Mouse (Mus musculus): ENCODE data around the gene Prrg2. TPM values are rescaled to one million over a fixed set of nuclear protein-coding genes. Genes with fewer than 3 reads are reported as not detected.
"Not testable (repeated sequence)": the region's sequence is repeated elsewhere in the genome, so short reads cannot be mapped to it uniquely, and the experiment has no call there.

Prrg2 gene
- total RNA-seq, 2 experiments from 2014 or later, result 6.6 to 7.1 TPM

DNA sequence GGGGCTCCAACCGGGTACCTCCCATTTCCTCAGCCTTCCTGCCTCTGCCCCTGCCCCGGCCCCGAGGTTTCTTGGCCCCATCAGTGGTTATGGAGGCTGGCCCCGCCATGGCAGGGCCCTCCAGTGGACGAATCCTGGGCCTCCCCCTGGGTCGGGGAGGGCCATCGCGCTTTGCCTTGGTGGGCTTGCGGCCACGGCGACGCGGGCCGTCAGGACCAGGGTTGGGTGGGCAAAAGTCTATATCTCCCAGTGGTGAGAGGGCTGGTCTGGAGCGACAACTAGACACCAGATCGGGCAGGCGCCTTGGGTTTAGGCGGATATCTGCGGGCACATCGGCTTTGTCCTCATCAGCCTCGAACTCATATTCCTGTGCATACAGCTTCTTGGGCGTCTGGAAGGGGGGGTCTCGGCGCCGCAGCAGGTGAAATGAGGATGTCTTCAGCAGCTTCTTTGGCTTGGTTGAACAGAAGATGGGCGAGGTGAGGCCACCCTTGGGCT, 15.6 kb downstream of the Prrg2 start:
- intact Hi-C loops (cut with DNase I), result no loop called here
- no peak for DNase-seq (ENCODE audit: low spot score in 2 of 2)

DNA sequence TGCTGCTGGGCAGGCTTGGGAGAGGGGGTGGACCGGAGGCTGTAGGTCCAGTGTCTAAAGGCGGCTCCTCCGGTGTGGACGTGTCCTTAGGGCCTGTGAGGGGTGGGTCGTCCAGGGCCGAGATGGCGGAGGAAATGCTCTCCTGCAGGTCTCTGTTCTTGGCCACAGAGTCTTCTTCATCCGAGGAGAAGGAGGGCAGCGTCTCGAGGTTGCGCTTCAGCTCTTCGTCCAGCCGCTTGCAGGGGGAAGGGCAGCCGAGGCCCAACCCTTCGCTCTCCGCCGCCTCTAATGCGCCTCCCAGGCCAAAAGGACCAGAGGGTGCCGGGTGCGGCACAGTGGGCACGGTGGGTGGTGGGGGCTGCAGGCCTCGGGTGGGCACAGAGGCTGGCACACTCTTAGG, 16.7 kb downstream of the Prrg2 start:
- DNase-seq (ENCODE audit: low spot score in 2 of 2), result no peak
- intact Hi-C loops (cut with DNase I), result no loop called here

DNA sequence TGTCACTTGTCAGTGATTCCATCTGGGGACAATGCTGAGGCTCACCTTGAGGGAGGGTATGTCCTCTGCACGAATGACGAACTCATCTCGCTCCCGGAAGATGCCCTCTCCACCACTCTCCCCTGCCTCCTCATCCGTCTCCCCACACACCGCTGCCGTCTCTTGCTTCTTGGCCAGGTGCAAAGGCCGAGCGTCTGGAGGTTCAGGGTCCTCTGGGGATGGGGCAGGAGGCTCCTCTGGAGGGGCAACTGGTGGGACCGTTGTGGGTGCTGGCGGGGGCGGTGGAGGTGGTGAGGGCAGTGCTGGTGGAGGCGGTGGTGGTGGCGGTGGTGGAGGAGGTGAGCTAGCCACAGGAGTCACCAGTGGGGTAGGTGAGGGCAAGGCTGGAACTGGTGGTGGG, 19.2 kb downstream of the Prrg2 start:
- intact Hi-C loops (cut with DNase I), result no loop called here
- no peak for DNase-seq (ENCODE audit: low spot score in 2 of 2)

DNA sequence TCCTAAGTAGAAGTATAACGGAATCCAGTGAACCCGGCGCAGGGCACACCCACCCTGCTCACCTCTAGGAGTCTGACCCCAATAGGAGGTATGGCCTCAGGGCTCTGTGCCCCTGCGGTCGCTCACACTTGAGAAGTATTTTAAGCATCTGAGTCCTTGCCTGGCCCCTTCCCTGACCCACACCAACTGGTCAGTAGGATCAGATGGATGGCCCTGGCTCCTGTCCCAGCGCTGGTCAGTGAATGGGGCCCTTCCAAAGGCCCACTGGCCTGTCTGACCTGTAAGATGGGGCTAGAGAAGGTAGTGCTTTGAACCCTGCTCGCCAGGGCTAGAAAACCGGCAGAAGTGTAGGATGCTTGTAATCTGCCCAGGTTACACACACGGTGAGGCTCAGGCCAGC, 21.6 kb downstream of the Prrg2 start:
- intact Hi-C loops (cut with DNase I), result no loop called here
- no peak for DNase-seq (ENCODE audit: low spot score in 2 of 2)

DNA sequence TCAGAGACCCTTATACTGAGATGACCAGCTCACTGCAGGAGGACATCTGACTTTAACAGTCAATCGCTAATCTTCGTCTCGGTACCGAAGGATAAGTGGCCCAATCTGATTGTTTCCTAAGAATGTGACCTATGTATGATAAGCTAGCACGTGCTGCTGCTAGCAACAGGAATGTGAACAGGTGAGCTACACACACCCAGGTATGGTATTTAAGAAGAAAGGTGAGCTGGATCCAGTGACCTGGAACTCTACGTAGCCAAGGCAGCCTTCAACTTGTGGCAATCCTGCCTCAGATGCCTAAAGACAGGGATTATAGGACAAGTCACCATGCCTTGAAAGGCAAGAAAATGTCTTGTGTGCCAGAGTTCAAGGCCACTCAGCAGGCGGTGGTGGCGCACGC, 24.1 kb downstream of the Prrg2 start:
- intact Hi-C loops (cut with DNase I), result no loop called here
- DNase-seq (ENCODE audit: low spot score in 2 of 2), result no peak

DNA sequence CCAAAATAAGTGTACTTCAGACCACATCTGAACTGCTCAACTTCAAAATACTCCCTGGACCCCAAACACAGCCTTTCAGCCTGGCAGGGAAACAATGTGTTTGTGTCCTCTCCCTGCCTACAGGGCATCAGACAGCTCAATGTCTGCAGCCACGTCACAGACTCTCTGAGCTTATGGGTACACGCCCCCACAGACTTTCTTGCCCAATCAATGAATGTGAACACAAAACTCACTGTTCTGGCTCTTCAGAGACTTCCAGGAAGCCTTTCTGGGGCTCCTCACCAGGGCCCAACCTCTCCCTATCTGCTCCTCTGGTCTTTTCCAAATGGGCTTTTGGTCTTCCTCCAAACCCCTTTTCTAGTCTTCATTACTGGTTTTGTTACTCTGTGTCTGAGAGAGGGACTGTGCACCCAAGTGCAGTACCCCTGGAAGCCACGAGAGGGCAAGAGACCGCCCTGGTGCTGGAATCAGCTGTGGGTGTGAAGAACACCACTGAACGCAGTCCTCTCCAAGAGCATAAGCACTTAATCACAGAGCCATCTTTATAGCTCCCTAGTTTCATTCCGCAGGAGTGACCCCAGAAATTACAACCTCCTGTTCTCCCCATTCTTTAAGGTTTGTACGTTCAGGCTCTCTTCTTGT, 24.6 kb downstream of the Prrg2 start:
- intact Hi-C loops (cut with DNase I), result loop anchor here (1.0 kb wide), 1 partner anchor 10 kb away; no protein-coding TSS in a partner anchor
- peak in 1 of 2 experiments; percentile 58 for DNase-seq (ENCODE audit: low spot score in 2 of 2)

DNA sequence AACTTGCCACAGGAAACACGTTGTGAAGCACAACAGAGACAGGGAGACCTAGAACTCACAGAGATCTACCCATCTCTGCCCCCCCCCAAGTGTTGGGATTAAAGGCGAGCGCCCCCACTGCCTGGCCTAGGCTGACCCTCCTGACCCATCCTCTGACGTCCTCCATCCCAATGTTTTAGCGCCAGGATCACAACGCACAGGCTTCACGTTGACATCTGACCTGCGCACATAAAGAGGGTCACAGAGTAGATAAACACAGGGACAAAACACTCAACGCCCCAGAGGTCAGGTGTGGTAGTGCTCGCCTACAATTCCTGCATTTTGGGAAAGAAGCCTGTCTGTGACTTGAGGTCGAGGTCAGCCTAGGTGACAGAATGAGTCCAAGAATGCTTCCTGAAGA, 25.8 kb downstream of the Prrg2 start:
- intact Hi-C loops (cut with DNase I), result loop anchor here (1.0 kb wide), 1 partner anchor 8 kb away; no protein-coding TSS in a partner anchor
- no peak for DNase-seq (ENCODE audit: low spot score in 2 of 2)

DNA sequence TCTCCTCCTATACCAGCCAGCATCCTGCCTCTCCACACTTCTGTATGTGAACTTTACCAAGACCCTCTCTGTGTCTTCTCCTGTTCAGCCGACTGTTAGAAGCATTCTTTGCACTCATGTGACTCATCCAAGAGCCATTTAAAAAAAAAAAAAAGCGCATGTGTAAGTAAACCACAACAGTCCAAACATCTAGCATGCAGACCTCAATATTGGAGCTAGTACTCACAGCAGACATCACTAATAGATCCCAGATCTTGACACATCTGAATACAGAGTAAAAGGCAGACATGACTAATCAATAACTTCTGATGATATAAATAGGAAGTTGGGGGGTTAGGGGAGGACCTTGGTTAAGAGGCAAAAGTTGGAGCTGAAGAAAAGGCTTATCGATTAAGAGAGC, 26.8 kb downstream of the Prrg2 start:
- no peak for DNase-seq (ENCODE audit: low spot score in 2 of 2)
- intact Hi-C loops (cut with DNase I), result no loop called here

DNA sequence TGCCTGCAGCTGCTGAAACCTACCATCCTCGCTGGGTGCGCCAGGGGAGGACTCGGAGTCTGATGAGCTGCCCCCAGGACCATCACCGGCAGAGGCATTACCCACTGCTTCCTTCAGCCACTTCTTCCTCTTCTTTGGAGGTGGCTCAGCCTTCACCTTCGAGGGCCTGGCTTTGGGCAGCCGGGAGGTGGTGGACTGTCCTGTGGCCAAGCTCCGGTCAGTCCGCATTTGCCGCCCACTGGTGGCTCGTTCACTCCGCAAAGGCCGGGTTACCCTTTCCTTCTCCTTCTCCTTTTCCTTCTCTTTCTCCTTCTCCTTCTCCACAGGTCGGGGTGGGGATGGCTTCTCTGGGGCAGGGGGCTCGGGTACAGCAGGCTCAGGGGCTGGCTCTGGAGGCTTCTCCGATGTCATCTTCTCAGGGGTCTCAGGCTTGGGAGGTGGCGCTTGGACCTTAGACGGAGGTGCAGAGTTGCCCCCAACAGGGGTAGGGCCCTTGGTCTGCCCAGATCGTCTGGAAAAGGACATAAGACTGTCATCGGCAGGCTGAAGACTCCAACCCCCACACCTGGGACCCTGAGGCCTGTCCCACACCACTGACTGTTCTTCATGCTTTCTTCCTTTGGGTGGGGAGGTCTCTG, 28.6 kb downstream of the Prrg2 start:
- no peak for DNase-seq (ENCODE audit: low spot score in 2 of 2)
- intact Hi-C loops (cut with DNase I), result no loop called here

DNA sequence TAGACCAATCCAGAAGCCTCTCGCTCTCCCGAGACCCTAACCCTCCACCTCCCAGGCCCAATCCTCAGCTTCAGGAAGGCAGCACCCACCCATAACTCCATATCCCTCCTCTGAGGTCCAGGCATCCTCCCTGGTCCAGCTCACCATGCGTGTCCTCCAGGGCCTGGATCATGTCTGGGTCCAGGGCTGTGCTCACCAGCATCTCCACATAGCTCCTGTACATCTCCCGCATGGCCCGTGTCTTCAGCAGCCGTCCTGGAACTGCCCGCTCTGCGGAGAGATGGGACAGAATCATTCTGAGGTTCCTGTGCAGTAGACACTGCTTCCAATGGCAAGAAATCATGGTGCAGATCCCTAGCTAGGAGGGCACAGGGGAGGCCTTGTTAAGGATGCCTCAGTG, 31.6 kb downstream of the Prrg2 start:
- no peak for DNase-seq (ENCODE audit: low spot score in 2 of 2)
- intact Hi-C loops (cut with DNase I), result no loop called here

DNA sequence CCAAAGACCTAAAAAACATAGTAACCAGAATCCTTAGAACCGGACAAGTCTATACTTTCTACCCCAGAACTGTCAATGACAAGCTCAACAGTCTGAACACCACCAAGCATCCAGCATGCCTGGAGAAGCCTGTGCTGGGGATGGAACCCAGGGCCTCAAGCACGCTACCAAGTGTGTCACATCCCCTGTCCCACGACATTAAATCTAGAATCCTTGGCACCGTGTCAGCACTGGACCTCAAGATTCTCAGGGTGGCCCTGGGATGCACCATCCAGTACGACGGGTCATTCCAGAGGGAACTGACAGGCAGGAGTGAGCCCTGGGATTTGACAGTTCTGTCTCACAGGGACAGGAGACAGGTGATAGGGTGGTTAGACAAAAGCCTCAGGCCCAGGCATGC, 32.5 kb downstream of the Prrg2 start:
- intact Hi-C loops (cut with DNase I), result no loop called here
- no peak for DNase-seq (ENCODE audit: low spot score in 2 of 2)

DNA sequence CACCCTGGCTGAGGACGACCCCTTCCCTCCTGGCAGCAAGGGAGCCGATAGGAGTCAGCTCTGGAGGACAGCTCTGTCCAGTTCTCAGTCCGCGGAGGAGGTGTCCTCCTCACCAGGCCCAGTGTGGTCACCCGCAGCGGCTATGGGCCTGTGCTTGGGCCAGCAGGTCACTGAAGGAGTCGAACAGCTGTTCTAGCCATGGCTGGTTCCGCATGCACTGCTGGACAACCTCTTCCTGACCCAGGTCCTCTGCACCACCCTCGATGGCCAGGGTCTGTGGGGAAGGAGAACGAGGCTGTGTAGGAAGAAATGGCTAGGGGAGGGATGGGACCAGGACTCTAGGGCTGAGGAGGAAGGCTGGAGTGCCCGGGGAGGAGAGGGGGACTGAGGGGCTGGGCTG, 34.1 kb downstream of the Prrg2 start:
- no peak for DNase-seq (ENCODE audit: low spot score in 2 of 2)
- intact Hi-C loops (cut with DNase I), result loop anchor here (1.0 kb wide), 1 partner anchor 9 kb away; no protein-coding TSS in a partner anchor

DNA sequence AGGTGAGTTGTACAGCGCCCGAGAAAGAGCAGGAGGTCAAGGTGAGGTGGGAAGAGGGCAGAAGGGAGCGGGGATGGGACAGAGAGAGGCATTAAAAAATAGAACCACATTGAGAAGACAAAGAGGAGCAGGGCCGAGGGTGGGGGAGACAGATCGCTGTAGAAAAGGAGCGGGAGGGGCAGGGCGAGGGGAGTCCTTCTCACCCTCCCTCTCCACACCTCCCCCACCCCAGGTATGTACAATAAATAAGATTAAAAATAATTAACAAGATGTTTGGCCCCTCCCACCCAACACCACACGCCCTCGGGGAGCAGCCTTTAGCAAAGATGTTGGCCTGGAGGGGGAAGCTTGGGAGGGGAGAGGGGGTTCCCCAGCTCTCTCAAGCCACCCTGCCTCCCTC, 34.7 kb downstream of the Prrg2 start:
- intact Hi-C loops (cut with DNase I), result loop anchor here (1.0 kb wide), 1 partner anchor 10 kb away; no protein-coding TSS in a partner anchor

DNA sequence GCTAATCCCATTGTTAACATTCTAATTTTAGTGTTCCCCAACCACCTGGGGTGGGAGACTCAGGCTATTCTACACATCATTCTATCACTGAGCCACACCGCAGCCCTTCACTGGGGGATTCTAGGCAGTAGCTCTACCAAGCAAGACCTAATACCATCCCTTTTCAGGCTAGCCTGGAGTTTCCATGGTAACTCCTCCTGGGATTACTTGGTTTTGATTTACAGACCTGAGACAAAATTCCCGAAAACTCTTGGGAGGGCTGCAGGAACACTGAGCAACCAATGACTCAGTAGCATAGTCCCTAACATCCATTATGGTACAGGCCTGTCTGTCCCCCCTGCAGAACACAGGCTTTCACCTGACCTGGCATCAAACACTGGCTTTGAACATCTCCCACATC, 36.2 kb downstream of the Prrg2 start:
- intact Hi-C loops (cut with DNase I), result no loop called here
- DNase-seq (ENCODE audit: low spot score in 2 of 2), result no peak

More for the DNA sequence above, 34.7 kb downstream of the Prrg2 start:
- no peak for DNase-seq (ENCODE audit: low spot score in 2 of 2)

DNA sequence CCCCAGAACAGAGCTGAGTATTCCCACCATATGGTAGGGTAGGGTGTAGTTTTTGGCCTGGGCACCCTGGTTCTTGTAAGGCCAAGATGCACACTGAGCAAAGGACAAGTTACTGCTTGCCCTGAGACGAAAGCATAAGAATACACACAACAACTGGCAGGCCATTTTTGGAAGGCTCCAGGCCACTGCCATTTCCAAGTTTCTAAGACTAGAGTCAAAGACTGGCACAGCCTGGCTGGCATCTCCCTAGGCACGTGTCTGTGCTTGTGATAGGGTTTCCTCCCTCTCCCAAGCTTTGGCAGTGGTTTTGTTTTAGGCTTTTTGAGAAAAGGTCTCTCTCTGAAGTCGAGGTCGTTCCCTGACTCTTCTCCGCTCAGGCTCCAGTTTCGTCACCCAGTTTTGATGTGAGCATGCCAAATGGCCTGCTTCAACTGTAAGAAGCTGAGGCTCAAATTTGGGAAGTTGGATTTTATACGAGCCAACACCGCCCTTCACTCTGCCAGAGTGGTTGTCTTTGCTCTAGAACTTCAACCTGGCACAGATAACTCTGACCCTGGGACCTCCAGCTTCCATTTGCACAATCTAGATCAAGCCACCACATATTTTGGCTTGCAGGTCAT, 36.8 kb downstream of the Prrg2 start:
- peak in 1 of 2 experiments; percentile 44 for DNase-seq (ENCODE audit: low spot score in 2 of 2)
- intact Hi-C loops (cut with DNase I), result no loop called here

DNA sequence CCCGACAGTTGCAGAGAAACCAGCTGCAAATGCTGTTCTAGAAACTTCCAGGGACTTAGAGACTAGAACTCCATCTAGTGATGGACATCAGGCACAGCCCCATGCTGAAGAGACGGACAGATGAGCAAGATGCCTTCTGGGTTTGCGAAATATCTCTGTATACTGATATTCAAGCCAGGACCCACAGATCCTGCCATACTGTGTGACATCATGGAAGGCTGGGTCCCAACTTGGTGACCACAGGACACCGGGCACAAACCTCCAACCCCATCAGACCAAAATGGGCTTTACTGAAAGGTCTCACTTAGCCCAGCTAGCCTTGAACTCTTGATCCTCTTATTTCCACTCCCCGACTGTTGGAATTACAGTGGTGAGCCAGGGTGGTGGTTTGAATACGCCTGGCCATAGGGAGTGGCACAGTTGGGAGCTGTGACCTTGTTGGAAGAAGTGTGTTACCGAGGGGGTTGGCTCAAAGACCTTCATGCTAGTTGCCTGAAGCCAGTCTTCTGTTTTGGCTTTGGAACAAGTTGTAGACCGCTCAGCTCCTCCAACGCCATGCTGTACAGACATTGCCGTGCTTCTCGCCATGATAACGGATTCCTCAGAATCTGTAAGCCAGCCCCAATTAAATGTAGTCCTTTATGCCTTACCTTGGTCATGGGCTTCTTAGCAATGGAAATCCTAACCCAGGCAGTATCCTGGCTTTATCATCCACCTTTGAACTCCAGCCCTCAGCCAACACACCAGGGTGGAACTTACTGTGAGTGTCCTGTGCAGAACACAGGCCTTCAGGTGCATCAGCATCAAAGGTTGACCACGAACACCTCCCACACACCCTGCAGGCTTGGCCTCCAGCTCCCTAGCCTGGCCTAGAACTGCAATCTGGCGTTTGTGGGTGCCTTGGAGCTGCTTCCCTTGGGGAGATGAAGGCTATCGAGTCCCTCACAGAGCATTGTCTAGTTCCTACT, 37.9 kb downstream of the Prrg2 start:
- no peak for DNase-seq (ENCODE audit: low spot score in 2 of 2)
- intact Hi-C loops (cut with DNase I), result no loop called here

DNA sequence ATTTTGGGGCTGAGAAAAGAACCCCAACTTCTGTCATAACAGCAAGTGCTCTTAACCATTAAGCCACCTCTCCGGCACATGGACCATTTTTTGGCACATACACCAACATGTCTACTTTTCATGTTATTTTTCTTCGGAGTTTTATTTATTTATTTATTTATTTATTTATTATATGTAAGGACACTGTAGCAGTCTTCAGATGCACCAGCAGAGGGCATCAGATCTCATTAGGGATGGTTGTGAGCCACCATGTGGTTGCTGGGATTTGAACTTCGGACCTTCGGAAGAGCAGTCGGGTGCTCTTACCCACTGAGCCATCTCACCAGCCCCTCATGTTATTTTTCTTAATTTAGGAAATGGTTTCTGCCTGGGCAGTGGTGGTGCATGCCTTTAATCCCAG, 38.8 kb downstream of the Prrg2 start:
- intact Hi-C loops (cut with DNase I); DNase-seq (ENCODE audit: low spot score in 2 of 2): not testable (repeated sequence)

DNA sequence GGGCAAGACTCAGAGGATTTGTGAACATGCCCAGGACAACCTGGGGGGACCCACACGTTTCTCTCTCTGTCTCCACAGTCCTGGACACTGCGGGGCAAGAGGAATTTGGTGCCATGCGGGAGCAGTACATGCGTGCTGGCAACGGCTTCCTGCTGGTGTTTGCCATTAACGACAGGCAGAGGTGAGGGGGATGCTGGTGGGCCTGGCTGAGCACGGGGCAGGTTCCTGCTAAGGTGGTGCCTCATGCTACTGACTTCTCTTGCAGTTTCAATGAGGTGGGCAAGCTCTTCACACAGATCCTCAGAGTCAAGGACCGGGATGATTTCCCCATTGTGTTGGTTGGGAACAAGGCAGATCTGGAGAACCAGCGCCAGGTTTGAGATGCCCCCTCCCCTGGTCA, 42.3 kb downstream of the Prrg2 start:
- intact Hi-C loops (cut with DNase I), result no loop called here
- DNase-seq (ENCODE audit: low spot score in 2 of 2), result no peak

DNA sequence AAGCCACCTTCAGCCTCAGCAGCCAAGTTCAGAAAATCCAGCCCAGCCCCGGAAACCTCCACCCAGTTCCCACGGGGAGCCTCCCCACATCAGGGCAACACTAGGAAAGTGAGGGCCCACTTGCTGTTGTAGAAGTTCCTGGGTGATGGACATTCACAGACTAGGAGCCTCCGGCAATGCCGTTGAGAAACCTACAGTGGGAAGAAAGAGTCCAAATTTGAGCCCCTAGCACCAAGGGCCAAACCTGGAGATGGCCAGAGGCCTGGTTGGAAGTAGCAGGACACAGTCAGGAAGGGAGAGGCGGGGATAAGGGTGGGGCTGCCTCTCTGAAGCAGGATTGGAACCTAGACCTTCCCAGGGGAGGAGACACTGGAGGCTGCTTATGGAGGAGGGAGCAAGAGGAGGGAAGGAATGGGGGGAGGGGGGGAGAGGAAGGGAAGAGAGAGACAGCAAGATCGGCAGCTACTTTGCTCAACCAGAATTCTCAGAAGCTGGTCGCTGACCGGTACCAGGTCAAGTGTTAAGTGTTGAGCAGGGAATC, 43.4 kb downstream of the Prrg2 start:
- DNase-seq (ENCODE audit: low spot score in 2 of 2), result no peak
- intact Hi-C loops (cut with DNase I), result loop anchor here (5.0 kb wide), 1 partner anchor 33 kb away; the partner anchor contains the start of gene Prr12

Measured in left cerebral cortex, postnatal 14 days (tissue).